9 mouse cellular contexts compared by ENCODE assay signal in genomic region chr14:45507447-45507846, GRCm38 (mm10). TPM values are rescaled to one million over a fixed set of nuclear protein-coding genes. Genes with fewer than 3 reads are reported as not detected.
DNase-seq lines count a peak whose midpoint lies in the region; ATAC-seq and TF ChIP-seq lines count a peak whose summit lies in the region.
"Had no signal": no experiment of that assay in that cellular context is flagged by ENCODE, and none has a peak within 500 bp of the region (broad histone marks: within the 10 kb centered on the region; RNA-seq: fewer than 3 reads in every experiment).

No protein-coding gene starts in this region.

- WGBS in heart, adult 2 months = 42% methylated on average over 3 of the region's 3 CpGs
- 64% methylated on average over 3 of the region's 3 CpGs for WGBS in lung, embryonic 14.5 days
- WGBS in hindbrain, embryonic 16.5 days = 70% methylated on average over 3 of the region's 3 CpGs
- 61% methylated on average over 3 of the region's 3 CpGs for WGBS in neural tube, embryonic 13.5 days

- no peak for TF ChIP-seq POLR2A in heart, adult 2 months (IDR thresholded peaks at IDR 0.05; ENCODE audit: insufficient read depth, low read depth, low read length)

- intact Hi-C loops in heart, adult 2 months (cut with DNase I) = no loop called here

- no peak for TF ChIP-seq EP300 in heart, adult 2 months (IDR thresholded peaks at IDR 0.05; ENCODE audit: insufficient read depth, low read depth, low read length)

- H3K4me1 ChIP-seq in heart, adult 2 months (ENCODE audit: control insufficient read depth, insufficient read depth, low read length) = peaks cover 51% of the 10 kb centered on the region
- peaks cover 23% of the 10 kb centered on the region for H3K4me1 ChIP-seq in lung, embryonic 14.5 days (ENCODE audit: insufficient read depth)
- peaks cover 21% of the 10 kb centered on the region for H3K4me1 ChIP-seq in hindbrain, embryonic 16.5 days (ENCODE audit: control insufficient read depth, insufficient read depth, low read depth, low read length)
- H3K4me1 ChIP-seq in neural tube, embryonic 13.5 days (replicated peaks) = peaks cover 50% of the 10 kb centered on the region

- peaks cover 70% of the 10 kb centered on the region for H3K36me3 ChIP-seq in heart, adult 2 months (ENCODE audit: control insufficient read depth, insufficient read depth, low read length)
- H3K36me3 ChIP-seq in lung, embryonic 14.5 days (ENCODE audit: insufficient read depth) = peaks cover 22% of the 10 kb centered on the region
- H3K36me3 ChIP-seq in hindbrain, embryonic 16.5 days (ENCODE audit: control insufficient read depth, insufficient read depth, low read length) = 0 out of 2 replicates have a peak, but pooled peaks cover 2% of the 10 kb centered on the region
- no peaks in the 10 kb centered on the region; the same call in 1 of the 2 replicates for H3K36me3 ChIP-seq in neural tube, embryonic 13.5 days

- DNase-seq in heart, adult 2 months = no peak
- DNase-seq in heart, postnatal 4 days = no peak
- no peak for DNase-seq in lung, embryonic 14.5 days
- DNase-seq in lung, postnatal 10 days = no peak
- DNase-seq in layer of hippocampus, postnatal 36 days = no peak
- DNase-seq: cerebellum, adult 18-20 months had no signal

- peak overlapping the region; percentile 13 for H3K9ac ChIP-seq in heart, adult 2 months (ENCODE audit: low read depth, low read length)
- peak overlapping the region; percentile 13; the same call in 1 of the 2 replicates for H3K9ac ChIP-seq in lung, embryonic 14.5 days
- H3K9ac ChIP-seq in hindbrain, embryonic 16.5 days (ENCODE audit: low read depth, low read length) = no peak overlapping the region
- no peak overlapping the region for H3K9ac ChIP-seq in neural tube, embryonic 13.5 days

- H3K4me3 ChIP-seq in heart, adult 2 months = peak overlapping the region; percentile 3; the same call in 1 of the 2 replicates
- H3K4me3 ChIP-seq in lung, embryonic 14.5 days (ENCODE audit: low read depth, low read length) = no peak overlapping the region; the same call in 1 of the 2 replicates
- no peak overlapping the region for H3K4me3 ChIP-seq in hindbrain, embryonic 16.5 days (ENCODE audit: low read length)
- H3K4me3 ChIP-seq in neural tube, embryonic 13.5 days = no peak overlapping the region

- ATAC-seq in lung, embryonic 14.5 days (ENCODE audit: insufficient read depth) = no peak
- ATAC-seq in hindbrain, embryonic 16.5 days = no peak
- no peak for ATAC-seq in neural tube, embryonic 13.5 days (ENCODE audit: low read depth)
- ATAC-seq in activated CD4-positive, CD25-positive, alpha-beta regulatory T cell, adult 4 months = no peak

- no peak overlapping the region for H3K4me2 ChIP-seq in lung, embryonic 14.5 days
- no peak overlapping the region for H3K4me2 ChIP-seq in hindbrain, embryonic 16.5 days (ENCODE audit: low read length)
- H3K4me2 ChIP-seq in neural tube, embryonic 13.5 days = no peak overlapping the region

- H3K79me2 ChIP-seq in heart, adult 2 months (replicated peaks; ENCODE audit: control insufficient read depth, insufficient read depth, low read length) = peaks cover 20% of the 10 kb centered on the region

- H3K27ac ChIP-seq in heart, adult 2 months = peak overlapping the region; percentile 70
- H3K27ac ChIP-seq in lung, embryonic 14.5 days (ENCODE audit: low read depth) = peak overlapping the region; percentile 54; the same call in 1 of the 2 replicates
- H3K27ac ChIP-seq in hindbrain, embryonic 16.5 days (ENCODE audit: low read depth, low read length) = 0 out of 2 replicates have a peak overlapping the region, but pooled peaks have one; percentile 6
- peak overlapping the region; percentile 74 for H3K27ac ChIP-seq in neural tube, embryonic 13.5 days (replicated peaks)

- no peak for TF ChIP-seq CTCF in heart, adult 2 months (IDR thresholded peaks at IDR 0.05)
- no peak for TF ChIP-seq CTCF in lung, embryonic 14.5 days (IDR thresholded peaks at IDR 0.05; ENCODE audit: low read depth)

- no peaks in the 10 kb centered on the region for H3K9me3 ChIP-seq in lung, embryonic 14.5 days (ENCODE audit: low read depth, low read length)
- no peaks in the 10 kb centered on the region for H3K9me3 ChIP-seq in hindbrain, embryonic 16.5 days (ENCODE audit: control insufficient read depth, low read length)
- no peaks in the 10 kb centered on the region for H3K9me3 ChIP-seq in neural tube, embryonic 13.5 days

- H3K27me3 ChIP-seq in heart, adult 2 months (ENCODE audit: control insufficient read depth, insufficient read depth, low read length) = no peaks in the 10 kb centered on the region
- no peaks in the 10 kb centered on the region for H3K27me3 ChIP-seq in lung, embryonic 14.5 days (ENCODE audit: insufficient read depth, low read length)
- H3K27me3 ChIP-seq in hindbrain, embryonic 16.5 days (replicated peaks; ENCODE audit: control insufficient read depth, insufficient read depth, low read length) = no peaks in the 10 kb centered on the region
- H3K27me3 ChIP-seq in neural tube, embryonic 13.5 days = no peaks in the 10 kb centered on the region

RNA-seq across cellular contexts. Expression of gene Fermt2, which starts 22.5 kb away (rescaled TPM):
- total RNA-seq in heart, adult 2 months (2021) = 100 to 1,000 TPM; 230 to 250 TPM
- 80.7 and 175 TPM in 2 replicates for polyA plus RNA-seq in heart, adult 2 months (2012; rRNA removed)
- total RNA-seq in heart, postnatal 4 days (2021) = 100 to 1,000 TPM; 311 to 341 TPM
- 209 and 229 TPM in 2 replicates for polyA plus RNA-seq in lung, embryonic 14.5 days (2014; fragmentation: Nextera tagmentation; extraction: Ambion mirVana)
- polyA plus RNA-seq in hindbrain, embryonic 16.5 days (2015; fragmentation: Nextera tagmentation; extraction: Ambion mirVana) = 77.0 and 77.6 TPM in 2 replicates
- polyA plus RNA-seq in neural tube, embryonic 13.5 days (2015; fragmentation: Nextera tagmentation; extraction: Ambion mirVana) = 85.0 and 85.5 TPM in 2 replicates
- under 1 TPM in 1 of 2 experiments, not detected in 1; 0.25 TPM for polyA plus RNA-seq in activated CD4-positive, CD25-positive, alpha-beta regulatory T cell, adult 4 months (2017; shearing (Covaris generic))
- 100 to 1,000 TPM; 104 to 109 TPM for total RNA-seq in layer of hippocampus, postnatal 36 days (2021)

Comparison
In these comparisons a context has a peak if more than half of its experiments do, and no peak if none do; other contexts are left out.
1. H3K27ac ChIP-seq: peak in every context shown above with its lines; median percentile 74 in neural tube, embryonic 13.5 days; 70 in heart, adult 2 months; 54 in lung, embryonic 14.5 days; 6 in hindbrain, embryonic 16.5 days.
2. H3K9ac ChIP-seq: peak in heart, adult 2 months (single experiment) and lung, embryonic 14.5 days (single experiment); none in hindbrain, embryonic 16.5 days (single experiment) and neural tube, embryonic 13.5 days (single experiment).
3. RNA of gene Fermt2, which starts 22.5 kb away (polyA plus RNA-seq): 209 to 229 TPM in lung, embryonic 14.5 days, 85.0 to 85.5 TPM in neural tube, embryonic 13.5 days, 80.7 to 175 TPM in heart, adult 2 months and 77.0 to 77.6 TPM in hindbrain, embryonic 16.5 days; 0.25 TPM in activated CD4-positive, CD25-positive, alpha-beta regulatory T cell, adult 4 months; every median in the first group is over 10 times any median in the second.